Mouse (Mus musculus) spleen, postnatal 4 days (tissue): ENCODE measurements around the gene Kiss1r.
"Not testable (repeated sequence)": the region's sequence is repeated elsewhere in the genome, so short reads cannot be mapped to it uniquely, and the experiment has no call there.

Experiments used
- DNase-seq, 2 experiments: peaks; one replicate each; pipeline ENCODE4 v3.0.0; 2022; ENCODE audit warnings: low spot score in 2 of 2

Kiss1r gene

DNA sequence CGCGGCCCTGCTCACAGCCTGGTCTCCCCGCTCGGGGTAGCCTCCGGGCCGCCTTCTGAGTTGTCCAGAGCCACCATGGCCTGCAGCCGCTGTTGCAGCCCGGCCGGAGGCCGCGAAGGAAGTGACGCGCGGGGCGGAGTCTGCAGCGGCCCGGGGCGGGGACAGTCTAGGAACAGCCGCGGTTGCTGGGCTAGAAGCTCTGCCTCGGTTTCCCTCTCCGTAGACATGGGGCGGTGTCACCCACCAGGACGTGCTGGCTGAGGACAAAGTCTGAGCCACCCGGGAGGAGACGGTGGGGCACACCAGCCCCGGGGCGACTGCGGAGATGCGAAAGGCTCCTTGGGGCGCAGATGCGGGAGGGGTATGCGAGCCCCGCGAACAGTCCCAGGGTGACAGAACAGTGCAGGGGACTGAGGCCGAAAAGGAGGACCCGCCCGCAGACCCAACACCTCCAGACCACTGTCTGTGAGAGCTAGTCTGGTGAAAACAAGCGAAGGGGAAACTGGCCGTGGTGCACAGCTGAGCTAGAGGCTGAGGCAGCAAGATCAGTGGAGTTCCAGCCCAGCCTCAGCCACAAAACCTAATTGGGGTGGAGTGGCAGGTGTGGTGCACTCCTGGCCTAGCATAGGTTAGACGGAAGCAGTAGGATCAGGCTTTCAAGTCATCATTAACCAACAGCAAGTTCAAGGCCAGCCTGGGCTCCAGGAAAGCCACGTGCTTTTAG lies at the start of gene Kiss1r:
Gene Kiss1r (plus strand): TSS at position 164 of the 724 bp plus-strand sequence.
- peak; percentile 89 to 95 for DNase-seq

DNA sequence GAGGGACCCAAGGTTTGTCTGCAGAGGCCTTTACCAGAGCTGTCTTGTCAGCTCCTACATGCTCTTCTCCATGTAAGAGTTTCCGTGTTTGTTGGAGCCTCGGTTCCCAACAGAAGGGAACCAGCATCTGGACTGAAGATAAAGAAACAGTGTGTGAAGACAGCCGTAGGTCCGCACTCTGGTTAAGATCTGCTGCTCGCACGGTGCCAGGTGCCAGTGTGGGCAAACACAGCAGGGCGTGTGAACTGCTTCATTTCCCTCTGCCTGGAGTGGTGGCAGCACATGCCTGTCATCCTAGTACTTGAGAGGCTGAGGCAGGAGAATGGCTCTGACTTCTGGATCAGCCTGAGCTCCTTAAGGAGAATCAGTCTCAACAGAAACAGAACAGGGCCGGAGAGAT lies 44.9 kb upstream of the Kiss1r start:
- DNase-seq = no peak

DNA sequence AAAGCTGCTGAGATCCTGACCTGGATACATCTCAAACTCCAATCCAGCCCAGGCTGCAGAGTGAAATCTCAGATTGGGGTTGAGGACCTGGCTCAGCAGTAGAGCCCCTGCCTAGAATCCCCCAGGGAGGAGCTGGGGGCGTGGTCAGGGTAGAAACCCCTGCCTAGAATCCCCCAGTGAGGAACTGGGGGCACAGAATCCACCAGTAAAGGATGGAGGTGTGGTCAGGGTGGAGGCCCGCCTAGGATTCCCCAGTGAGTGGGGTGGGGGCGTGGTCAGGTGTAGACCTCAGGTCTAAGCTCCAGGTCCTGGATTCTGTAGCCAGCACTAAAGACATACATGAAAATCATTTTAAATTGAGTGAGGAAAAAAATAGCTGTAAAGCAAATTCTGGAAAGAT lies 43.9 kb upstream of the Kiss1r start:
- DNase-seq = no peak

DNA sequence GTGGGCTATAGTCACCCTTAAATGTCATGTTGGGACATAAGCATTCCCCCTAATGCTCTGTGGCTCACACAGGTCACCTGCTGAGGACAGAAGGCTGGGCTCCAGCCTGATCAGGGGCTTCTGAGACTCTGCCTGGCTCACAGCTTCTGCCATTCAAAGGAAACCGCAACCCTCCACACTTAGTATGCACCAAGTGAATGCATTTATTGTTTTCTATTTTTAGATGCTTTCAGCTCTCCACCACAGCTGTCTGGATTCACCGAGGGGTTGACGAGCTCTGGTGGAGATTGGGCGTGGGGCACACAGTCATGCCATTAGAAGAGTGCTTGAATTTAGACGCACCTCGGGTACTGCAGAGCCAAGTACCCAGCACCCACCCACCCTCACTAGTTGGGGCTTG lies 43.5 kb upstream of the Kiss1r start:
- DNase-seq = no peak

DNA sequence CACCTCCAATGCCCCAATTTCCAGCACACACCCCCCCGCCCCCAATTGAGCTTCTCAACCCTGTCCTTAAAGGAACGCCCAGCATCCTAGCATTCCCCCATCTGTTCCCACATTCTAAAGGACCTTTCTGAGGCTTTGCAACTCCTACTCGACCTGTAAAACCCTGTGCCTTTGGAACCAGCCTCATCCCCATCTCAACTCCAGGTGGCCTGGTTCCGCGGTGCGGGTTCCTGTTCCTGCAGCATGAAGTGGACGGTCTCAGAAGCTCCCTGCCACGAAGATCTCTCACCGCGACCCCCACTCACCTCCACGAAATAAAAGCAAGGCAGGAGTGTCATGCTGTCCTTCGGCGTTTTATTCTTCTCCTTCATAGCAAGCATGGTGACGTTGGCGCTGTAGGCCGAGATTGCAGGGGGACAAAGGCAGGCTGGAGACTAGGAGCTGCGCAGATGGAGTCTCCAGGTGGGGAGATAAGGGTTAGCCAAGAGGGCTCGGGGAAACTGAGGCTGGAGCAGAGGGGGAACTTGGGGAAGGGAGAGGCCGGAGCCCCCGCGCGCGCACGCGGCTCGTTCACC lies 43.0 kb upstream of the Kiss1r start:
- no peak for DNase-seq

DNA sequence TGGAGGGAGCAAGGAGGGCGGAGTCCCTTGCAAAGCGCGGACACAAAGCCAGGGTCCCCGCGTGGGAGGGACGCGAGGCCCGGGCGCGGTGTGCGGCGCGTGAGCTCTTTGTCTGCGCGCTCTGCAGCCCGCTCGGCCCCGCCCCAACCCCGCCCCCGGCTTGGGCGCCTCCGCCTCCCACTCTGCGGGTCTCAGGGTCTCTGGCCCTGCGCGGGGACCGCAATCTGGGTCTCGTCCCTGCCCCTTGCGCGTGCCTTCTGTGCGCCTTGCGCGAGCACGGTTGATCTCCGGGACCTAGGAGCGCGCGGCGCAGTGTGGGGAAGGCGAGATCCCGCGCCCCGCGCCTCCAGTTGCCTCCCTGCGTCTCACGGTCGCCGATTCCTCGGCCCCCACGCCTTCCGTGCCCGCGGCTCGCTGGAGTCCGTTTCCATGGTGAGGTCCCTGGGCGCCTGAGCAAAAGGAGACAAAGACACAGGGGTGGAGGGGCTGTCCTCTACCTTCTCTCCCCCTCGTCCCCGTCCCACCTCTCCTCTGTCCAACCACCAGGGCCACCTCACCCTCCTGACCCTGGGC lies 42.4 kb upstream of the Kiss1r start, which contains the start of the genes Prtn3 and Plppr3:
Gene Prtn3 (plus strand): TSS at position 187 of the 573 bp plus-strand sequence.
Gene Plppr3 (minus strand): TSS at position 345 of the 573 bp plus-strand sequence.
- peak in 1 of 2 experiments; percentile 70 for DNase-seq

DNA sequence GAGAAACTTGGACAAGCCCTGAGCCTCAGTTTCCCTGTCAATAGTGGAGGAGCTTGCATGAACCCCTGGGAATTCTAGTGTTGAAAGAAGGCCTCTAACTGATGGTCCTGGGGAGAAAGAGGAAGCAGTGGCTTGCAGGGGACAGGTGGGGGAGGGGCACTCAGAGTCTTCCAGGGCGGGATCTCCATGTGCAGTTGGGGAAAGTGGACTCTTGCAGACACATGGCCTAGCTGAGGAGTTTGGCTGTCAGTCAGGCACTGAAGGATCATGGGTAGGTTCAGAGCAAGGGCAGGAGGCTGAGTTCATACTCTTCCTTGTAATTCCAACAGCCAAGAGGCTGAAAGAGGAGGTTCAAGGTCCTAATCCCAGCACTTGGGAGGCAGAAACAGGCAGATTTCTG lies 39.6 kb upstream of the Kiss1r start:
- no peak for DNase-seq

DNA sequence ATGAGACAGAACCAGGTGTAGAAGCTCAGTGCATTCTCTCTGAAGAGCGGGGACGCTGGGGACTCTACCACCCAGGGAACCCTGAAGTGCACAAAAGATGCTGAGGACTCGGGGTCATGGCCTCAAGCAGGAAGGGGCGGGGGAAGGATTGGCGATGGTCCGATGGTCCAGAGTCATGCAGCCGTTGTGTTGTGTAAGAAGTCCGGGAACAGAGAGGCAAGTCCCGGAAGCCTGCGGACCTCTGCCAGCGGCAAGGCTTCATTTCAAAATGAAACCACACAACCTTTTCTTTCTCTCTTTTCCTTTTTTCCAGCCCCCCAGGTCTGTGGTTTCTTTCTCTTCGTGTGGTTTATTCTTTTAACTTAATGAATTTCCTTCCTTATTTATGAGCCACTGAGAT lies 39.0 kb upstream of the Kiss1r start:
- no peak for DNase-seq

DNA sequence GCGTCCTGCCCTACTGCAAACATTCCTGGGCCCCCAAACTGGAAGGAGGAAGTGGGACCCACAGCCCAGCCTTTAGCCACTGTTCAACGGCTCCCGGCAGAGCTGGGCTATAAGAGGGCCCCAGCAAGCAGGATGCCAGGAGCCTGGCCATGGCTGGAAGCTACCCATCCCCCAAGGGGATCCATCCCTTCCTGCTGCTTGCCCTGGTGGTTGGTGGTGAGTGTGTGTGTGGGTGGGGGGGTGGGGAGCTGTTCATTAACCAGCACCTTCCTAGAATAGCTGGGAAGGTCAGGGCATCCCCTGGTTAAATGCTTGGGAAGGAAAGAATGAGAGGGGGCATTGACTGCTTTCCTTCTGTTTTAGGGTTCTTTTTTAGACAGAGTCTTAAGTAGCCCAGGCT lies 37.2 kb upstream of the Kiss1r start:
- no peak for DNase-seq

DNA sequence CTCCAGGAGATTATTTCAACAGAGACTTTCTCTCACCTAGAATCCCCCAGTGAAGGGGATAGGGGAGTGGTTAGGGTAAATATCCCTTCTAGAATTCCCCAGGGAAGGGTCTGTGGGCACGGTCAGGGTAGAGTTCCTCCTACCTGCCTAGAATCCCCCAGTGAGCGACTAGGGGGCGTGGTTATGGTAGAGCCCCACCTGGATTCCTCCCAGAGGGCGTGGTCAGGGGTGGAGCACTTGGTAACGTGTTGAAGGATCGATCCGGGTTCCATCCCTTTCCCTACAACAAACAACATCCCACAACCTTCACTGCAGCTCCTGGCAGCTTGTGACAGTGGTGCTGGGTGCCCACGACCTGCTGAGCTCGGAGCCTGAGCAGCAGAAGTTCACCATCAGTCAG lies 36.0 kb upstream of the Kiss1r start:
- DNase-seq = no peak

DNA sequence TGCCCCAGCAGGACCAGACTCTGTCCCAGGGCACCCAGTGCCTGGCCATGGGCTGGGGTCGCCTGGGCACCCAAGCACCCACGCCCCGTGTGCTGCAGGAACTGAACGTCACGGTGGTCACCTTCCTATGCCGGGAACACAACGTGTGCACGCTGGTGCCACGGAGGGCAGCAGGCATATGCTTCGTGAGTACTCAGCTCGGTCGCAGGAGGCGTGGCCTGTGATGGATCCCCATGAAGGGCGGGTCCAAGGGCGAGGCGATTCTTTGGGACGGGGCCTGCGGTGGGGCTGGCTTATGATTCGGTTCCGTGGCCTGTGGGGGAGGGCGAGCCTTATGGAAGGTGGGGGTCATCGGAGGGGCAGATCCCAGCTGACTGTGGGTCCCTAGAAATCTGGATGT lies 34.8 kb upstream of the Kiss1r start:
- DNase-seq = peak in 1 of 2 experiments; percentile 72

DNA sequence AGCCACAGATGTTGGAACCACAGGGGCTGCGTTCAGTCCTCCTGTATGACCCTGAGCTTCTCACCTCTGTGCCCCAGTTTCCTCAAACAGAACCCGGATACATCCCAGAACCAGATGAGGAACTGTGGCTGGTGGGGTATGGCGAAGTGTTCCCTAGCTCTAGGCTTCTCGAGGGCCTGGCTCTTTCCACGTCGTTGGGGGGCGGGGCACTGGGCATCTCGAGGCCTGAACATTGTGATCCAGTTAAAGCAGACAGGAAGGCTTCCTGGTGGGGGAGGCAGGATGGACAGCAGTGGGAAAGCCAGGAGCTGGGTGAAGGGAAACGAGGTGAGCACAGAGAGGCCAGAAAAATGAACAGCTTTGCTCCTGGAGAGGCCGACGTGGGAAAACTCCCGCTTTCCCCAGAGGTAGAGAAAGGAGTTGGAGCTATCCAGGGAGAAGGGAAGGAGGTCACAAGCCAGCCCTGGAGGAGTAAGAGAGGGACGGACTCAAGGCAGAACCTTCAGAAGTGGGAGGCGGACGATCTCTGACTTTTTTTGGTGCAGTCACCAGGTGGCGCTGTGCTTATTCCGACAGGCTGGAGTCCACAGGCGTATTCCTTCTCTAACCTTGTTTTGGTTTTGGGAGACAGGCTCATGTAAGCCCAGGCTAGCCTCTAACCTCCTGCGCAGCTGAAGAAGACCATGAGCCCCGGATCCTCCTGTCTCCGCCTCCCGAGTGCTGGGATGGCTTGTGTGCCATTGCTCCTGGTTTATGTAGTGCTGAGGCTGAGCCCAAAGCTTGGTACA lies 33.3 kb upstream of the Kiss1r start:
- DNase-seq = peak; percentile 75 to 92

DNA sequence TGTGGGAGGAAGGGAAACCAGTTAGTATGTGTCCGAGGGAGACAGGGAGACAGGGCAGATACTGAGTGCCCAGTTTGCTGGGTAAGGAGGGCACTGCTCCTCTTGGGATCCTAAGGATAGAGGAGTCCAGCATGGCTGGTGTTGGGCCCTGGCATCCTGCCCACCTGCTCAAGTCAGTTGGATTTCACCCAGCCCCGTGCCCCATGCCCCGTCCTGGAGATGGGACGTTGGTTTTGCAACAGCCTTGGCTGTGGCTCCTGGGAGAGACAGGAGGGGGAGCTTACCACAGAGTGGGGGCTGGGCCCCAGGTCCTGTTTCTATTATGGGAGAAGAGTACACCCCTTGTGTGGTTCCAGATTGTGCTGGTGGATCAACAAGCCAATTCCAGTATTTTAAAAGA lies 32.3 kb upstream of the Kiss1r start:
- DNase-seq = no peak

DNA sequence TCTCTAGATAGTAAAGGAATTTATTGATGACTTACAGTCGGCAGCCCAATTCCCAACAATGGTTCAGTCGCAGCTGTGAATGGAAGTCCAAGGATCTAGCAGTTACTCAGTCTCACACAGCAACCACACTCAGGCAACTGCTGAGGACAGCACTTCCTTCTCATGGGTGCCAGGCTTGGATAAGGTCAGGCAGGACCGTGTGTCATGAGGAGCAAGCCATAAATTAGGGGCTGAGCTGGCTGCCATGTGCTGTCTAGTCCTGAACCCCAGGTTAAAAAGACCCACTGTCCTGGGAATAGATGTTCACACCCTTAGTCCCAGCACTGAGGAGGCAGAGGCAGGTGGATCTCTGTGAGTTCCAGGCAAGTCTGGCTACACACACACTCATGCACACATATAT lies 31.8 kb upstream of the Kiss1r start:
- not testable (repeated sequence) for DNase-seq

DNA sequence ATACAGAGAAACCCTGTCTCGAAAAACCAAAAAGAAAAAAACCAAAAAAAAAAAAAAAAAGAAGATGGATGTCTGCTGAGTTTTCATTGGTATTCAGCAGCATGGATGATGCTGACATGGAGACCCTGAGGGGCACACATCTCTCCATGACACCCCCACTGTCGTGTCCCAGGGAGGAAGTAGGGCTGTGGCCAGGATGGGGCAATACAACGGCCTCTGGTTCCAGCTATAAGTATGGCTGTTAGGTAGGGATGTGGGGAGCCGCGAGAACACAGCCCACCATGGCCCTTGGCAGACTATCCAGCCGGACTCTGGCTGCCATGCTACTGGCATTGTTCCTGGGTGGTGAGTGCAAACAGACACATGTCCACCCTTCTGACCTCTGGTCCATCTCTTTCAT lies 30.7 kb upstream of the Kiss1r start, which contains the start of gene Elane:
Gene Elane (plus strand): TSS at position 194 of the 400 bp plus-strand sequence.
- no peak for DNase-seq

DNA sequence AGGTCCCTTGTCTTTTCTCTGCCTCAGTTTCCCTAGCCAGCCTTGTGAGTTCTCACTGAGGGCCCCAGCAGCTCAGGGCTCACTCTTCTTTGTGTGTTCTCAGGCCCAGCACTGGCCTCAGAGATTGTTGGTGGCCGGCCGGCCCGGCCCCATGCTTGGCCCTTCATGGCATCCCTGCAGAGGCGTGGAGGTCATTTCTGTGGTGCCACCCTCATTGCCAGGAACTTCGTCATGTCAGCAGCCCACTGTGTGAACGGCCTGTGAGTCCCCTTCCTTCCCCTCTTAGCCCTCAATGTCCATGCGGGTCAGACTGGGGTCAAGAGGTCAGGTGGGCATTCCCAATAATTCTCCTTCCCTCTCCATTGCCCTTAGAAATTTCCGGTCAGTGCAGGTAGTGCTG lies 30.2 kb upstream of the Kiss1r start:
- DNase-seq = no peak

DNA sequence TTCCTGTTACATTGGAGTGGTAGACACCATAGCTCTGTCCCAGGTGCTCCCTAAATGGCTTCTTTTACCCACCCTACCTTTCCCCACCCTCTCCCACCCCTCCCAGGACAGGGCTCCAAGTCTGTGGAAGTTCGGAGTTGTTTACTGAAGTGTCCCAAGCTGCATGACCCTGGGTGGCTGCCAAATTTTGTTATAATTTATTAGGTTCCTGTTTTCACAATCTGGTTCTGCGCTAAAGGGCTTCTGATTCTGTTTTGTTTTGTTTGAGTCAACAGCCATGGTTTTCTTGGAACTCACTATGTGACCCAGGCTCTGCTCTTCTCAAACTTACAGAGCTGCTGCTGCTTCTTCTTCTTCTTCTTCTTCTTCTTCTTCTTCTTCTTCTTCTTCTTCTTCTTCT lies 27.4 kb upstream of the Kiss1r start:
- no peak for DNase-seq

DNA sequence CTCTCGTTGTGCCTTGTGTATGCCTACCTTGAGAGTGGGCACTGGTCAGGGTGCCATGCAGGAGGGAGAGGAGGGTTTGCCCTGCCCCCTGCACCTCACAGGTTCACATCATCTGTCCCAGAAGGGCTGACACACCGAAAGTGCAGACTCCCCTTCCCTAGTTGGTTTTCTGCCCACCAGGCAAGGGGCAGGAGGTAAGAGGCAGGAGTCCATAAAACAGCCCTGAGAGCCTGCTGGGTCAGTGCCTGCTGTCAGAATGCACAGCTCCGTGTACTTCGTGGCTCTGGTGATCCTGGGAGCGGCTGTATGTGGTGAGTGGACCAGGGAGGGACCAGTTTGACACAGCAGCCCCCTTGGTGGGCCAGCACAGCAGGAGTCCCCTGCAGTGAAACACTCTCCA lies 26.1 kb upstream of the Kiss1r start, which contains the start of gene Cfd:
Gene Cfd (plus strand): TSS at position 184 of the 400 bp plus-strand sequence.
- no peak for DNase-seq

DNA sequence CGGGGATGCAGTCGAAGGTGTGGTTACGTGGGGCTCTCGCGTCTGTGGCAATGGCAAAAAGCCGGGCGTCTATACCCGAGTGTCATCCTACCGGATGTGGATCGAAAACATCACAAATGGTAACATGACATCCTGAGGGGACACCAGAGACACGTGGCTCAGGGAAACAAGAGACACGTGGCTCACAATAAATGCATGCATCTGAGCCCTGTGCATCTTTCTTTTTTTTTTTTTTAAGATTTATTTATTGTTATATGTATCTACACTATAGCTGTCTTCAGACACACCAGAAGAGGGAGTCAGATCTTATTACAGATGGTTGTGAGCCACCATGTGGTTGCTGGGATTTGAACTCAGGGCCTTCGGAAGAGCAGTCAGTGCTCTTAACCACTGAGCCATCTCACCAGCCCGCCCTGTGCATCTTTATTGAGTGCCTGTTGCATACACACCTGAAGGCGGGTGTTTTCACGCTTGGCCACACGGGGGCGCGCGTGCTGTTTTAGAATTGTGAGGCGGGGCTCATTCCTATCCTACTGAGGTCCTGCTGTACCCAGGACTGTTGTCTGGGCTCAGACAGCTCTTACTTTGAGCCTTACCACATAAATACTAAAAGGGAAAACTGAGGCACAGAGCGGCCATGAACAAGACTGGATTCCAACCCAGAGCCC lies 24.2 kb upstream of the Kiss1r start:
- DNase-seq = peak; percentile 85 to 96

DNA sequence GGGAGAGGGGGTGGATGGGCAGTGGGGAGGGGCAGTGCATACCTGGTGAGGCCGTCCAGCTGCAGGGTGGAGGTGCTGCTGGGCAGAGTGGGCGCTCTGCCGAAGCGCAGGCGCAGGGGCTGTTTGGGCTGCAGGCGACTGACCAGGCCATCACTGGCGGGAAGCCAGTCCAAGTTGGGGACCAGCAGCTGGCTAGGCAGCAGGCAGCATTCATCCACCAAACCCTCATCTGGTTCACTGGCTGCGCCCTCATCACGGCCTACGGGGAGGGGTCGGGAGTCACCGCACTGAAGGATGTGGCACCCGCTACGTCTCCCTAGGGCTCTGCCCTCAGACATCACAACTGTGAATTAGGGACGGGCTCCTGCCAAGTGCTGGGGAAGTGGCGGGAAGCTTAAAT lies 20.5 kb upstream of the Kiss1r start:
- DNase-seq = no peak

DNA sequence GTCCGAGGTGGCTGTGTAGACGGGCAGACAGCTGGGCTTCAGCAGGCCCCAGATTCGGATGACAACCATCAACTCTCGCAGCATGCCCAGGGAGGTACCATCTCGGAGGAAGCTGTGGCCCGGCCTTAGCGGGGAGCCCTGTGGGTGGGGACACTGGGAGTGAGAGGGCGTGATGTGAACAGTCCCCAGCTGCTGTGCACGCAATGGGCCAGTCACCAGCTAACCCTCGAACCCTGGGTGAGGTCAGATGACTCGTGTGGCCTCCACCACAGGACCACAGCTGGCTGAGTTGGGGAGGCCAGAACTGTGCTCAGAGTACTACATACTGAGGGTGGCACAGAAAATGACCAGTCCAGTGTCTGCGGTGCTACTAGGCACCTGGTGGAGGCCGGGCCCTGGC lies 20.0 kb upstream of the Kiss1r start:
- DNase-seq = no peak
